Mouse (Mus musculus): ENCODE measurements around the gene D130043K22Rik.

DNA sequence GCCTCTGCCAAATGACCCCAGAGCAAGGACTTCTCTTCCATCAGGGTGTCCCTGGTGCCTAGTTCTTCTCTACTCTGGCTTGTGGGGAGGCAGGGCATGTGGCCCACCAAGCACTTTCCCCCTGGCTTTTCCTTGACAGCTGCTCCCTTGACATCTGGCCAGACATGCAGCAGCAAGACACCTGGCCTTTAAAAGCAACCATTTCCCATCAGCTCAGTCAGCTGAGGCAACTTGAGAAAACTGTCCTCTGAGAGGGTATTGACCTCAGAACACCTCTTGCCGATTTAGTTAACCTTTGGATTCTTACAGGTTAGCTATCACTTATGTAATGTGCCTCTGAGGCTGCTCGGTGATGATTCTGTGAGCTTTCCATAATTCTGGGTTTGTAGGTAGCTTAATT, 48.9 kb downstream of the D130043K22Rik start:
- TF ChIP-seq GATA1 (IDR thresholded peaks at IDR 0.05; ENCODE audit: borderline replicate concordance, low read length), result no peak
- no peak for TF ChIP-seq FLI1 (IDR thresholded peaks at IDR 0.05; ENCODE audit: low read length)

Measured in megakaryocyte, embryonic 14.5 days (primary cell).